13 mouse cellular contexts compared by ENCODE assay signal in the genomic region with DNA sequence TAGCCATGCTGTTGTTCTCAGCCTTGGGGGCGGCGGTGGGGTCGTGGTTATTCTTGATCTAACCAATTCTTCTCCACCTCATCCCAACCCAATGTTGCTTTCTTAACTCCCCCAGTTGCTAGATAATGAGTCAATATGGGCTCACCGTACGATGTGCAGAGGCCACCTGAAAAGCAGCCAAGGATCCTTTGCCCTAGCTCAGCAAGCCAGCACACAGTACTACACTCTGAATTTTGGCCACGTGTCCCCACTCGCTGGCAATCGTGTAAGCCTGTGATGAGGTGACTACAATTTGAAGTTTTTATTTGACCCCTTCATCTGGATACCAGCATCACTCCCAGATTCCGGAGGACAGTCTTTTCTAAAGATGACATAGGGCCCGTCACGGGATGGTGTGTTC.
A peak's percentile ranks its signal among the peaks of the same experiment; 100 is the strongest.
DNase-seq lines count a peak whose midpoint lies in the region.
"Had no signal": no experiment of that assay in that cellular context is flagged by ENCODE, and none has a peak within 500 bp of the region (broad histone marks: within the 10 kb centered on the region; RNA-seq: fewer than 3 reads in every experiment).

No protein-coding gene starts in this region.

- no peak overlapping the region for H3K4me3 ChIP-seq in brown adipose tissue, adult 24 weeks (ENCODE audit: insufficient read depth, low read depth, low read length)
- H3K4me3 ChIP-seq: forebrain, embryonic 12.5 days; liver, embryonic 13.5 days; neural tube, embryonic 13.5 days had no signal

- peak overlapping the region; percentile 42; the same call in 1 of the 2 replicates for H3K27ac ChIP-seq in brown adipose tissue, adult 24 weeks (replicated peaks; ENCODE audit: low read depth, low read length)
- H3K27ac ChIP-seq: forebrain, embryonic 12.5 days; liver, embryonic 13.5 days; neural tube, embryonic 13.5 days had no signal

- DNase-seq in heart, adult 11 months: peak; percentile 89
- DNase-seq in heart, postnatal 14 days: no peak
- peak; percentile 5 for DNase-seq in lung, postnatal 14 days
- DNase-seq in lung, postnatal 10 days: no peak
- peak; percentile 63 for DNase-seq in gastrocnemius, postnatal 25 days
- DNase-seq in thymus, postnatal 36 days: no peak
- DNase-seq: cerebellum, adult 11-12 months; heart, postnatal 36 days; liver, embryonic 13.5 days; thymus, postnatal 25 days had no signal

- peaks cover 13% of the 10 kb centered on the region for H3K4me1 ChIP-seq in brown adipose tissue, adult 24 weeks (ENCODE audit: control insufficient read depth, insufficient read depth, insufficient read length, low read length)
- H3K4me1 ChIP-seq: liver, embryonic 13.5 days had no signal

- intact Hi-C loops in heart, postnatal 14 days (cut with DNase I): no loop called here

Comparison
In these comparisons a context has a peak if more than half of its experiments do, and no peak if none do; other contexts are left out.
1. DNase-seq: peak in heart, adult 11 months (single experiment), lung, postnatal 14 days (single experiment) and gastrocnemius, postnatal 25 days (single experiment); none in heart, postnatal 14 days (0 of 2), lung, postnatal 10 days (single experiment) and thymus, postnatal 36 days (0 of 2).